Mouse (Mus musculus) layer of hippocampus, adult 2 months (tissue): Measurements from ENCODE around the gene Cfap57. TPM values are rescaled to one million over a fixed set of nuclear protein-coding genes. Genes with fewer than 3 reads are reported as not detected.
"Not testable (repeated sequence)": the region's sequence is repeated elsewhere in the genome, so short reads cannot be mapped to it uniquely, and the experiment has no call there.

Experiments used
- DNase-seq, 2 experiments: peaks; one replicate each; pipeline ENCODE4 v3.0.0; 2022; ENCODE audit warnings: low spot score in 2 of 2
- H3K27ac ChIP-seq: fragments of 200-600 bp; 2 replicates; pipeline ENCODE4 v1.8.1; 2022
- H3K4me3 ChIP-seq: fragments of 200-600 bp; 2 replicates; pipeline ENCODE4 v1.8.1; 2022; ENCODE audit warnings: mild to moderate bottlenecking
- CTCF ChIP-seq: fragments of 200-600 bp; conservative IDR thresholded peaks from 2 replicates; pipeline ENCODE4 v1.8.1; 2022; ENCODE audit warnings: antibody characterized with exemption, mild to moderate bottlenecking, moderate library complexity
- total RNA-seq, 2 experiments: library from RNA; stranded (reverse); gene quantifications; 2 replicates each; pipeline ENCODE4 v1.2.3; 2021

Gene Cfap57
- total RNA-seq, 2 experiments from 2014 or later = 0.56 to 0.72 TPM

DNA sequence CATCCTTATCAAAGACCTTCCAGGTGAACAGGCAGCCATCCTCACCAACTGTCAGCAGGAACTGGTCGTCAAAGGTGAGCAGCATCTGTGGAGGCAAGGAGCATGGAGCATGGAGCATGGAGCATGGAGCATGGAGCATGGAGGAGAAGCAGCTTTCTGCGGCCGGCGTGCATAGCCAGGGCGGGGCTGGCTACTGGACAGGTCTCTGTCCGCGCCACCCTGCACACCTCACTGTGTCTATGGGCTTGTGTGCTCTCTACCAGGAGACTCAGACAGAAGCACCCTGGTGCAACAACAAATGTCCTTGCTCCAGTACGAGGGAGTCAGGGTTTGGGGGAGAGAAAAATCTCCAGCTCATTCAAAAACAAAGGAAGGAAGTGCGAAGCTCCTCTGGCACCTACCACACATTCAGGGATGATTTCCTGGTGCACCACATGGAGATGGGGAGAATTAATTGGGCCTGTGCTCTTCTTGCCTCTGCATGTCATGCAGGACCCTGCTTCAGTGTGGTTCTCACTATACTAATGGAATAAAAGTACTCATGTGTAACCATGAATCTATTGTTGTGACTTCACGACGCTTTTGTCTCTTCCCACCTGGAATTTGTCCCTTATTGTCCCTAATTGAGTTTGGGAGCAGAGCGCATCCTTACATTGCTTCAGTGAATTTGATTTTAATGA is 31.4 kb downstream of the Cfap57 start:
- TF ChIP-seq CTCF = no peak
- no peak overlapping the region for H3K27ac ChIP-seq
- H3K4me3 ChIP-seq = no peak overlapping the region
- no peak for DNase-seq

DNA sequence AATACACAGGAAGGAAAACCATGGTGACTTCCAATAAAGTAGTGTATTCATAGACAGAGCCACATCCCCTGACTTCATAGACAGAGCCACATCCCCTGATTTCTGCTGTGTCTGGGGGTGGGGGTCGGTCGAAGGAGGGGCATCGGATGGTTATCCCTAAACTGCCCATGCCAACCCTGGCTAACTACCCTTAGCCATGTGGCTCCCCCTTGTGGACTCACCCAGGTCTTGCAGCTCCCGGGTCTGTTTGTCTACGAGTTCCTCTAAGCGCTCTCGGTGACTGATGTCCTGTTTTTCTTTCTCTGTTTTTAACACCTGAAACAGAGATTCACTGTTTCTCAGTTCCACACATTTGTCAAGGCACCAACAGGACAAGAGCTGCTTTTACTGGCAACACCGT is 37.9 kb downstream of the Cfap57 start:
- peak; percentile 49 for TF ChIP-seq CTCF
- Histone ChIP-seq H3K4me3 (no peak overlapping the region), H3K27ac (no peak overlapping the region)
- no peak for DNase-seq

DNA sequence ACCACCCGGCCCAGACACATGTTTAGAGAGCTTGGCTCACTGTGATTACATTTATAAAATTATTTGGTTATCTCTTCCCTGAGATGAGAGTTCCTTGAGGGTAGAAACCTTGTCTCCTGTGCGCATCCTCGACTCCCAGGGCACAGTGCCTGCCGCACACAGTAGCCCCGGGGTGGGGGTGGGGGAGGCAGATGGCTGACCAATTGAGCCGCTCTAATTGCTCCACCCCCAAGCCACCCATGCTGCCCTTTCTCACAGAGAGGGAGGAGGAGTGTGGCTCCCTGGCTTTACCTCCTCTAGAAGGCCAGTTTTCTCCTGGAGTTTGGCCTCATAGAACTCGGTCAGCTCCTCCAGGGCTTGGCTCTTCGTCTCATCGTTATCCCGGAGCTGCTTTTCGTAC is 39.1 kb downstream of the Cfap57 start:
- DNase-seq = no peak
- TF ChIP-seq CTCF = no peak
- Histone ChIP-seq H3K4me3 (no peak overlapping the region), H3K27ac (no peak overlapping the region)

DNA sequence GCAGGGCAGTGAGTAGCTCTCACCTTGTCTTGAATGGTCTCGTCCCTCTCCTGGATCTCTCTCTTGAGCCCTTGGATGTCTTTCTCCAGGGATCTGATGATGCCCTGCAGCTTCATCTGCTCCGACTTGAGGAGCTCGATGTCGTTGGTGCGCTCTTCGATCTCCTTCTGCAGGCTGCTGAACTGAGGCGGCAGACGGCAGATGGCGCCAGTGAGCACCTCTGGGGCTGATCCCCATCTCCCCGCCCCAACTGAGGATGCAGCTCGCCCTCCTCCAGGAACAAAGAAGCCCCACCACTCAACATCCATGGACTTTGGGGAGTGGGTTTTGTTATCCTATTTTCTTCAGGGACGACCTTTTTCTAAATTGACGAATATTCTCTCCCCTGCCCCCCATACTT is 41.3 kb downstream of the Cfap57 start:
- peak; percentile 86 for TF ChIP-seq CTCF

DNA sequence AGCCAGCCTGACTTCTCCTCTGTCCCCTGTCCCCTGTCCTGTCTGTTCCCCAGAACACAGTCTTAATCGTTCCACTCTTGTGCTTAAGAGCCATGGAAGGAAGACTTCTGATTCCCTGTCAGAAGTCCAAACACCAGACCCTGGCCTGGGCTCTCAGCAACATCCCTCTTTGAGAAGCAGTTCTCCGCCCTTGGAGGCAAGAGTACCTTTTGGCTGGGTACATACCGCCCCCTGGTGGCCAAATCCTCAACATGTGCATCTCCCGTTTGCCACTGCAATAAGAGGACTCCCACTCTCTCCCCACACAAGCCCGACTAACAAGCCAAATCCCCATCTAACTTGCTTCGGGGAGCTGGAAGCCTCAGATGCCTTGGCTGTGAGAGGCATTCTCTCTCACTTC is 44.5 kb downstream of the Cfap57 start:
- H3K4me3 ChIP-seq = no peak overlapping the region
- H3K27ac ChIP-seq = no peak overlapping the region
- DNase-seq = peak; percentile 85 to 95
- peak; percentile 97 for TF ChIP-seq CTCF

More for the DNA sequence above, 41.3 kb downstream of the Cfap57 start:
- no peak overlapping the region for H3K27ac ChIP-seq
- peak; percentile 26 to 67 for DNase-seq
- H3K4me3 ChIP-seq = no peak overlapping the region

DNA sequence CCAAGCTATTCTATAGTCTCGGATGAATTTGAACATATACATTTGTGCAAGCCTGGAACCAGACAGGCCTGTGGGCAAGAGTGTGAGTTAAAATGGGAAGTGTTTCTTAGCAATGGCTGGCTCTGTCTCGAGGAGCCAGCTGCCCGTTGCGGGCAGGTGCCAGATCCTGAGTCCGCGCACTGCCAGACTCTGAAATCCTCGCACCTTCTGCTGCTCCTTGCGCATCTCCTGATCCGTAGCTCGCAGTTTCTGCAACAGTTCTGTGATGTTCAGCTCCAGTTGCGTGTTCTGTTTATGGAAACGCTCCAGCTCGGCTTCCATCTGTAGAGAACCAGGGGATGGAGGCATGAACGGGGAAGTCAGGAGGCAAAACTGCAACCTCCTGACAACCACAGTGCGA is 49.1 kb downstream of the Cfap57 start:
- H3K27ac ChIP-seq = no peak overlapping the region
- peak; percentile 29 to 40 for DNase-seq
- no peak for TF ChIP-seq CTCF
- no peak overlapping the region for H3K4me3 ChIP-seq

DNA sequence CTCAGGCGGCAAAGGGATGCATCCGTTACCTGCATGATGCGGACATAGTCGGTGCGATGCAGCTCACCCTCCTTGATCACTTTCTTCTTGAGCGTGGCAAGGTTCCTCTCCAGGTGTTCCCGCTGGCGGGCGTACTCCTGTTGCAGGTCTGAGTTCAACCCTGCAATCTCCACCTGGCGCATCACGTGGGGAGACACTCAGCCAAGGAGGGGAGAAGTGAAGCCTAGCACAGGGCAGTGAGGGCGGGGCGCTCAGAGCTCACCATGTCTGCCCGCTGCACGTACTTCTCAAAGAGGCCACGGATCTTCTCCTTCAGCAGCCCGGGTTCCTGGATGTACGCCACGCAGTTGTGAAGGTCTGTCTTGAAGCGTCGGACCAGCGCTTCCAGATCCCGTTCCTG is 51.3 kb downstream of the Cfap57 start:
- H3K4me3 ChIP-seq = no peak overlapping the region
- no peak for TF ChIP-seq CTCF
- DNase-seq = no peak
- no peak overlapping the region for H3K27ac ChIP-seq

DNA sequence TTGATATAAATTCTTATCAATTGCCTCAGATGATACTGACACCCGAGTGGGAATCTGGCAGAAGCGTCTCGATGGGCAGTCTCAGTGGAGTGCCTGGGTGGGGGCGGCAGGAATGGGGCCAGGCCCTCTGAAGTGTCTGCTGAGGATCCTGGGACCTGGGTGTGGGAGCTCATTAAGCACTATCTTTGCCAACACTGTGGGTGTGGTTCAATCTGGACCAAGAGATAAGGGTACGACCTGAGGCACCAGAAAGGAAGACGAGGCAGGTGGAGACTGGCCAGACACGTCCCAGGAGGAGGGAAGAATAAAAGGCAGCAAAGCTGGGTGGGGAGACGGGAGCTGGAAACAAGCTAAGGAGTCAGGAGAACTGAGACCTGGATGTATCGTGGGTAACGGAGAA is 51.9 kb downstream of the Cfap57 start:
- Histone ChIP-seq H3K27ac (no peak overlapping the region), H3K4me3 (no peak overlapping the region)
- no peak for TF ChIP-seq CTCF
- no peak for DNase-seq

DNA sequence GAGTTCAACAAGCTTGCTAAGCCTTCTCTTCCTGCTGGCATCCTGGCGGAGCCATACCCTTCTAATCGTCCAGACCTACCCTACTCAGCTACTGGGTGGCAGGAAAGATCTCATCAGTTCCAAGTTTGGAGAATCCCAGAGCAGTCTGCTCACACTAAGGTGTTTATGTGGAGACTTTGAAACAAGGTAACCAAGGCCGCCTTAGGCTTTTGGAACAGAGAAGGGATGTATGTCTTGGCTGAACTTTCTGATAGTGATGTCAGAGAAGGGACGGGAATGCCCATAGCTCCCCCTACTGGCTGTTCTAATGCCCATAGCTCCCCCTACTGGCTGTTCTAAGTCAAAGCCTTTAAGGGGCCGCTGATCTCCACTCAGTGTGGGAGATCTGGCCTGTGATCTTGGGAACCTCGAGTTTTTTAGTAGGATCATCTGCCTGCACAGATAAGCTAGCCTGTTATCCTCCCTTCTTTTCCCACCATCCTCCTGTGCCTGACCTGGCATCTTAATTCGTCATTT is 54.4 kb downstream of the Cfap57 start:
- peak; percentile 44 to 73 for DNase-seq
- no peak overlapping the region for H3K4me3 ChIP-seq
- TF ChIP-seq CTCF = peak; percentile 99; the same call in 1 of the 2 replicates

DNA sequence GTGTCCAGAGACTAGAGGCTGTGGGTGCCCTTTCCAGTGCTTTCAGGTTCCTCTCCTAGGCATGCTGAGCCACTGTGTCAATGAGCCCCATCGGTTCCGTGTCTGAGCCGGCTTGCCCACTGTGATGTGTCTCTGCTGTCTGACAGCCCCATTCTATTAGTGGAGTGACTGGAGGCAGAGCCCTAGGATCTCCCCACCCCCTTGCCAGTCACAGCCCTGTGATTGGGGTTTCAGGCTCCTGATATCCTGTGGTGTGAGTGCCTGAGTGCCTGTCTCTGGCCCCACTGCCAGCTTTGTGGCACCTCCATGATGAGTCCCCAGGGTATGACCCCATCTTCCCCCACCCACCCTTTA is 55.7 kb downstream of the Cfap57 start:
- no peak for TF ChIP-seq CTCF
- Histone ChIP-seq H3K4me3 (no peak overlapping the region), H3K27ac (no peak overlapping the region)
- DNase-seq = no peak

More for the DNA sequence above, 54.4 kb downstream of the Cfap57 start:
- no peak overlapping the region for H3K27ac ChIP-seq

DNA sequence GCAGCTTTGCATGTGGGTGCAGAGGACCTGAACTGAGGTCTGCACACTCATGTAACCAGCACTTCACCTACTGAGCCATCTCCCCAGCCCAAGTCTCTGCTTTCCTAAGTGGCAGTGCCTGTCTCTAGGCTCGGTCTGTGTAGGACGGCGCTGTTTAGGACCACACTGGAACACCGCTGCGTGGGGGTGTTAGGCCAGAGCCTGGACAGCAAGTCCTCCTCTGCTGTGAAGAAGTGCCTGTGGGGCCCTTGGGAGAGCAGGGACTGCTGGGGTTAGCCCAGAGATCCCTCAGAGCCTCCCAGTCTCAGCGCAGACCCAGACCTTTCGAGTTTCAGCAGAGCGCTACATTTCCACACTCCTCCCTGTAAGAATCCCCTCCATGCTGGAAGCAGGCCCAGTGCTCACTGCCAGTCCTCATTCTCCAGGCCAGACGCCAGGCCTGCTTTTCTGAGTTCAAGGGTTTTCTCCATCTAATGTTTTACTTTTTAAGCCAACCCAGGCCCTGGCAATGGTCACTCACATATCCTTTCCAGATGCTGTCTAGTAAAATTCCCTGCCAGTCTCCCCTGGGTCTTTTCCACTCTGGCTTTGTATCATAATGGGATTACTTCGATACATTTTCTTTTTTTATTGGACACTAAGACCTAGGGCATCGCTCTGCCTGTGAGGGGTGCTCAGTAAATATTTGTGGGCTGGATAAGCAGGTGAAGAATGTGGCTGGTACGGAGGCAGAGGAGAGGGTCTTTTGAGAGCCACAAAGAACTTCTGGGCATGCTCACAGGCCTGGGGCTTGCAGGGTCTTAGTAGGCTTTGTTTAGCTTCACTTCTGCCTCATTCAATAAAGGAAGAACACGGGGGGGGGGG is 56.3 kb downstream of the Cfap57 start:
- Histone ChIP-seq H3K27ac (no peak overlapping the region), H3K4me3 (no peak overlapping the region)
- DNase-seq = no peak
- no peak for TF ChIP-seq CTCF

DNA sequence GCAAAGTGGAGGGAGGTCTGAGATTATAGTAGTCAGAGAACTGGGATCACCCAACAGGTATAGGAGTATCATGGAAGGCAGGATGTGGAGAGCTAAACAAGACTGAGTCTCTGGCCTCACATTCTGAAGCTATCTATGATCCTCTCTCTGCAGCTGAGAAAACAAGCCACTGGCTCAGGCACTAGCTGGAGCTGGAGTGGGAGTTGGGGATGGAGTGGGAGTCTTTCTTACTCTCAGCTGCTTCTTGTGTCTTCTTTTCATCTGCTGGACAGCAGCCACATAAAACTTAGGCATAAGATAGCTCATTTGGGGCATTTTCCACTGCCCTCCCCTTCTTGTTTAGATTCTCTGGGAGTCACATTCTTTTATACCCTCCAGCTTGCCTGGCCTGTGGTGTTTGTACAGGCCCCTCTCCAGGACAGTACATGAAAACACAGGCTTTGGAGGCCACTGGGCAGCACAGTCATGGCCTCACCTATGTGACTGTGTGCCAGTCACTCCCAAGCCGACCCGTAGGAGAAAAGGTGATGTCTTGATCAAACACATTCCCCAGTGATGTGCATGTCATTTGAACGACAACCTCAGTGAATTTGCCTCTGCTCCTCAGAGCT is 67.4 kb downstream of the Cfap57 start:
- no peak for TF ChIP-seq CTCF
- Histone ChIP-seq H3K4me3 (no peak overlapping the region), H3K27ac (no peak overlapping the region)
- DNase-seq = no peak

DNA sequence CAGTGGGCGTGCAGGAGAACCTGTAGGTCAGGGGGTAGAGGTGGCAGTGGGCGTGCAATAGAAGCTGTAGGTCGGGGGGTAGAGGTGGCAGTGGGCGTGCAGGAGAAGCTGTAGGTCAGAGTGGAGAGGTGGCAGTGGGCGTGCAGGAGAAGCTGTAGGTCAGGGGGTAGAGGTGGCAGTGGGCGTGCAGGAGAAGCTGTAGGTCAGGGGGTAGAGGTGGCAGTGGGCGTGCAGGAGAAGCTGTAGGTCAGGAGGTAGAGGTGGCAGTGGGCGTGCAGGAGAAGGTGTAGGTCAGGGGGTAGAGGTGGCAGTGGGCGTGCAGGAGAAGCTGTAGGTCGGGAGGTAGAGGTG is 72.5 kb downstream of the Cfap57 start:
- H3K4me3 ChIP-seq, H3K27ac ChIP-seq, DNase-seq: not testable (repeated sequence)

DNA sequence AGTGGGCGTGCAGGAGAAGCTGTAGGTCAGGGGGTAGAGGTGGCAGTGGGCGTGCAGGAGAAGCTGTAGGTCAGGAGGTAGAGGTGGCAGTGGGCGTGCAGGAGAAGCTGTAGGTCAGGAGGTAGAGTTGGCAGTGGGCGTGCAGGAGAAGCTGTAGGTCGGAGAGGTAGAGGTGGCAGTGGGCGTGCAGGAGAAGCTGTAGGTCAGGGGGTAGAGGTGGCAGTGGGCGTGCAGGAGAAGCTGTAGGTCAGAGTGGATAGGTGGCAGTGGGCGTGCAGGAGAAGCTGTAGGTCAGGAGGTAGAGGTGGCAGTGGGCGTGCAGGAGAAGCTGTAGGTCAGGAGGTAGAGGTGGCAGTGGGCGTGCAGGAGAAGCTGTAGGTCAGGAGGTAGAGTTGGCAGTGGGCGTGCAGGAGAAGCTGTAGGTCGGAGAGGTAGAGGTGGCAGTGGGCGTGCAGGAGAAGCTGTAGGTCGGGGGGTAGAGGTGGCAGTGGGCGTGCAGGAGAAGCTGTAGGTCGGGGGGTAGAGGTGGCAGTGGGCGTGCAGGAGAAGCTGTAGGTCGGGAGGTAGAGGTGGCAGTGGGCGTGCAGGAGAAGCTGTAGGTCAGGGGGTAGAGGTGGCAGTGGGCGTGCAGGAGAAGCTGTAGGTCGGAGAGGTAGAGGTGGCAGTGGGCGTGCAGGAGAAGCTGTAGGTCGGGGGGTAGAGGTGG is 73.0 kb downstream of the Cfap57 start:
- peak; percentile 39 to 55 for DNase-seq
- not testable (repeated sequence) for H3K27ac ChIP-seq, H3K4me3 ChIP-seq
